Mouse (Mus musculus) CH12.LX (cell line): Measurements from ENCODE around the gene Smyd3. TPM values are rescaled to one million over a fixed set of nuclear protein-coding genes. Genes with fewer than 3 reads are reported as not detected.

ENCODE experiments used
- DNase-seq: peaks from one replicate; pipeline ENCODE4 v3.0.0-alpha.2; 2013; ENCODE audit errors: extremely low read depth
- H3K27ac ChIP-seq: 2 replicates; pipeline ENCODE4 v1.5.1; 2012; ENCODE audit warnings: low read depth, mild to moderate bottlenecking, control low read depth, moderate library complexity; ENCODE audit not compliant: insufficient read depth
- H3K27me3 ChIP-seq: replicated peaks from 2 replicates; pipeline ENCODE3; 2012; ENCODE audit warnings: inconsistent platforms
- H3K36me3 ChIP-seq, 2 experiments: replicated peaks in 1 of 2; 2 replicates each; pipeline versions ENCODE3 to v1.6.1; 2012; ENCODE audit warnings: inconsistent platforms in 1 of 2, low read length in 1 of 2, mild to moderate bottlenecking in 1 of 2, mixed read lengths in 1 of 2, moderate library complexity in 1 of 2; ENCODE audit not compliant: control insufficient read depth in 1 of 2, insufficient read depth in 1 of 2
- H3K4me1 ChIP-seq, 2 experiments: 2 replicates each; pipeline ENCODE4 v1.6.1; 2012; ENCODE audit warnings: inconsistent platforms in 1 of 2, moderate library complexity in 1 of 2; ENCODE audit not compliant: insufficient read depth in 2 of 2, control insufficient read depth in 1 of 2
- H3K4me2 ChIP-seq: 2 replicates; pipeline ENCODE4 v1.6.1; 2012; ENCODE audit warnings: low read depth, mild to moderate bottlenecking, control low read depth; ENCODE audit not compliant: poor library complexity, insufficient read depth, severe bottlenecking
- H3K4me3 ChIP-seq, 3 experiments: fragments of 150-350 bp in 1 of 3; sonication (generic) in 1 of 3; replicated peaks in 1 of 3; 2 replicates each; pipeline versions ENCODE3 to v1.5.1; 2011 to 2012; ENCODE audit warnings: low read depth in 2 of 3, low read length in 2 of 3, mild to moderate bottlenecking in 2 of 3, moderate library complexity in 2 of 3, control low read depth in 1 of 3, improper control_type of control experiment in 1 of 3, inconsistent platforms in 1 of 3, mixed read lengths in 1 of 3; ENCODE audit not compliant: poor library complexity in 1 of 3
- H3K79me2 ChIP-seq: replicated peaks from 2 replicates; pipeline ENCODE4 v1.6.1; 2012; ENCODE audit warnings: mild to moderate bottlenecking, moderate library complexity; ENCODE audit not compliant: control insufficient read depth, poor library complexity, insufficient read depth, severe bottlenecking; ENCODE audit errors: extremely low read depth
- H3K9ac ChIP-seq: 2 replicates; pipeline ENCODE4 v1.6.1; 2012; ENCODE audit warnings: low read depth, mild to moderate bottlenecking, control low read depth, moderate library complexity; ENCODE audit not compliant: insufficient read depth
- H3K9me3 ChIP-seq: replicated peaks from 2 replicates; pipeline ENCODE3; 2012; ENCODE audit warnings: low read length, inconsistent platforms, mixed read lengths
- BHLHE40 ChIP-seq: IDR thresholded peaks from 2 replicates; pipeline ENCODE4 v1.6.1; 2011; ENCODE audit warnings: mild to moderate bottlenecking, low read depth, low read length, improper control_type of control experiment
- CHD1 ChIP-seq: IDR thresholded peaks from 2 replicates; pipeline ENCODE4 v1.6.1; 2012; ENCODE audit warnings: low read depth, low read length, improper control_type of control experiment, inconsistent platforms
- CTCF ChIP-seq, 2 experiments: IDR thresholded peaks in 1 of 2; conservative IDR thresholded peaks in 1 of 2; 2 replicates each; pipeline ENCODE4 v1.5.1; 2011 to 2012; ENCODE audit warnings: low read depth in 2 of 2, low read length in 2 of 2, improper control_type of control experiment in 1 of 2, inconsistent platforms in 1 of 2, mild to moderate bottlenecking in 1 of 2, moderate library complexity in 1 of 2
- E2F4 ChIP-seq: IDR thresholded peaks from 2 replicates; pipeline ENCODE4 v1.6.1; 2011; ENCODE audit warnings: low read depth, low read length, improper control_type of control experiment; ENCODE audit not compliant: insufficient replicate concordance
- EP300 ChIP-seq: IDR thresholded peaks from 2 replicates; pipeline ENCODE4 v1.6.1; 2011; ENCODE audit warnings: low read length, improper control_type of control experiment
- ETS1 ChIP-seq: conservative IDR thresholded peaks from 2 replicates; pipeline ENCODE4 v1.6.1; 2012; ENCODE audit warnings: low read depth, mild to moderate bottlenecking, inconsistent platforms, low read length, improper control_type of control experiment, moderate library complexity
- GABPA ChIP-seq: IDR thresholded peaks from 2 replicates; pipeline ENCODE4 v1.6.1; 2012; ENCODE audit warnings: low read depth, low read length, improper control_type of control experiment, inconsistent platforms; ENCODE audit not compliant: insufficient replicate concordance
- HCFC1 ChIP-seq: IDR thresholded peaks from 2 replicates; pipeline ENCODE4 v1.6.1; 2012; ENCODE audit warnings: low read depth, mild to moderate bottlenecking, inconsistent platforms, low read length, improper control_type of control experiment
- JUN ChIP-seq: IDR thresholded peaks from 2 replicates; pipeline ENCODE4 v1.6.1; 2011; ENCODE audit warnings: low read depth, mild to moderate bottlenecking, low read length, improper control_type of control experiment, moderate library complexity; ENCODE audit not compliant: insufficient read depth
- JUND ChIP-seq: conservative IDR thresholded peaks from 2 replicates; pipeline ENCODE4 v1.6.1; 2011; ENCODE audit warnings: low read depth, low read length, improper control_type of control experiment
- KAT2A ChIP-seq: IDR thresholded peaks from 2 replicates; pipeline ENCODE4 v1.6.1; 2012; ENCODE audit warnings: low read length, improper control_type of control experiment, inconsistent platforms; ENCODE audit not compliant: insufficient replicate concordance
- MAX ChIP-seq: IDR thresholded peaks from 2 replicates; pipeline ENCODE4 v1.6.1; 2011; ENCODE audit warnings: low read length, improper control_type of control experiment
- MAZ ChIP-seq: IDR thresholded peaks from 2 replicates; pipeline ENCODE4 v1.6.1; 2012; ENCODE audit warnings: low read depth, mild to moderate bottlenecking, inconsistent platforms, low read length, improper control_type of control experiment, moderate library complexity
- MYC ChIP-seq: IDR thresholded peaks from 2 replicates; pipeline ENCODE4 v1.6.1; 2011; ENCODE audit warnings: low read depth, mild to moderate bottlenecking, improper control_type of control experiment, low read length
- NRF1 ChIP-seq: IDR thresholded peaks from 2 replicates; pipeline ENCODE4 v1.6.1; 2014; ENCODE audit warnings: low read depth, mild to moderate bottlenecking, inconsistent platforms, low read length, improper control_type of control experiment, moderate library complexity
- PAX5 ChIP-seq: IDR thresholded peaks from 2 replicates; pipeline ENCODE4 v1.6.1; 2012; ENCODE audit warnings: low read length, inconsistent platforms, mixed read lengths
- POLR2AphosphoS2 ChIP-seq: IDR thresholded peaks from 2 replicates; pipeline ENCODE4 v1.6.1; 2011; ENCODE audit warnings: low read depth, low read length, improper control_type of control experiment
- RCOR1 ChIP-seq: conservative IDR thresholded peaks from 2 replicates; pipeline ENCODE4 v1.6.1; 2012; ENCODE audit warnings: low read depth, mild to moderate bottlenecking, inconsistent platforms, low read length, improper control_type of control experiment
- SMC3 ChIP-seq: IDR thresholded peaks from 2 replicates; pipeline ENCODE4 v1.6.1; 2011; ENCODE audit warnings: low read depth, low read length, improper control_type of control experiment
- TCF12 ChIP-seq: IDR thresholded peaks from 2 replicates; pipeline ENCODE4 v1.6.1; 2014; ENCODE audit warnings: low read depth, mild to moderate bottlenecking, inconsistent platforms, low read length, improper control_type of control experiment
- UBTF ChIP-seq: IDR thresholded peaks from 2 replicates; pipeline ENCODE4 v1.6.1; 2012; ENCODE audit warnings: low read depth, mild to moderate bottlenecking, inconsistent platforms, low read length, improper control_type of control experiment, moderate library complexity
- ZC3H11A ChIP-seq: IDR thresholded peaks from 2 replicates; pipeline ENCODE4 v1.6.1; 2012; ENCODE audit warnings: low read depth, mild to moderate bottlenecking, inconsistent platforms, low read length, improper control_type of control experiment
- ZKSCAN1 ChIP-seq: IDR thresholded peaks from 2 replicates; pipeline ENCODE4 v1.6.1; 2012; ENCODE audit warnings: low read depth, inconsistent platforms, low read length, improper control_type of control experiment, borderline replicate concordance
- ZMIZ1 ChIP-seq: IDR thresholded peaks from 2 replicates; pipeline ENCODE4 v1.6.1; 2012; ENCODE audit warnings: low read depth, mild to moderate bottlenecking, inconsistent platforms, low read length, improper control_type of control experiment
- dilution Hi-C: fragments of 300-500 bp; cut with MboI; formaldehyde crosslinking; loops from 2 replicates; pipeline ENCODE4 v1.14.3; 2020; ENCODE audit warnings: low sequenced_read_pairs; ENCODE audit not compliant: extremely low pct_unique_long_range_greater_than_20kb, extremely low pct_ligation_motif_present
- in situ Hi-C: fragments of 300-500 bp; cut with MboI; formaldehyde crosslinking; loops from 3 replicates; pipeline ENCODE4 v1.14.3; 2019; ENCODE audit warnings: low sequenced_read_pairs, low pct_ligation_motif_present, low pct_unique_long_range_greater_than_20kb, mixed read lengths
- polyA plus RNA-seq: library from polyadenylated mRNA; unstranded; fragments of >175 nt; gene quantifications from 2 replicates; pipeline ENCODE4 v1.2.1, GENCODE M21; 2012; ENCODE audit warnings: low read depth; ENCODE audit not compliant: insufficient read length
- total RNA-seq, 2 experiments: library from RNA; depleted of rRNA; stranded (reverse); fragments of 300-350 nt in 1 of 2; fragments of >200 nt in 1 of 2; gene quantifications; 2 replicates each; pipeline ENCODE4 v1.2.3; 2012 to 2014

Smyd3 gene
- total and polyA plus RNA-seq, 3 experiments, result 11.4 to 12.5 (median 11.8) TPM

DNA sequence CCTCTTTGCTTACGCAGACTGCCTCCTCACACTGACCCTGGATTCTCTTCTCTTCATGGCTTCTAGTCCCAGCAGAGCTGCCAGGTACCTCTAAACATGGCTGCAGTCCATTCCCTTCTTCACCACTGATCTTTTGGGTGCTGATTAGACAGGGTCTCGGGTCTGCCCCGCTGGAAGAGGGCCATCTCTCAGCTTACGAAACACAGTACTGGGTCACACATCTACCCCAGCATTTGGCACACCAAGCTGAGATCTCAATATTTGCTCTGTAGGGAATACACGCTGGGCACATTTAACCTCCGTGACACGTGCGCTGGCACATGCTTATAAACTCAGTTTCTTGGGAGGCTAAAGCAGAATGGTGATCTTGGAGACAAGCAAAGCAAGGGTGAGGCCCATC is 413.4 kb downstream of the Smyd3 start:
- H3K36me3 ChIP-seq, result no peaks in the 10 kb centered on the region
- no peak overlapping the region for H3K9ac ChIP-seq
- no peak overlapping the region for H3K4me2 ChIP-seq
- no peak overlapping the region for H3K4me3 ChIP-seq
- dilution Hi-C loops (no loop called here), in situ Hi-C loops (no loop called here)
- no peaks in the 10 kb centered on the region for H3K4me1 ChIP-seq
- H3K27me3 ChIP-seq, result no peaks in the 10 kb centered on the region
- TF ChIP-seq MAZ (no peak), ZKSCAN1 (no peak), JUN (no peak), JUND (no peak), ZC3H11A (no peak), MYC (no peak), EP300 (no peak), SMC3 (no peak), ZMIZ1 (no peak), TCF12 (no peak), KAT2A (no peak), RCOR1 (no peak), MAX (no peak), NRF1 (no peak), POLR2AphosphoS2 (no peak), UBTF (no peak), CHD1 (no peak), PAX5 (no peak), CTCF (conservative IDR thresholded peaks at IDR 0.05 in 1 of 2, IDR thresholded peaks at IDR 0.05 in 1 of 2; ENCODE audit: low read depth in 2 of 2, low read length in 2 of 2) (no peak), ETS1 (no peak)
- no peak overlapping the region for H3K27ac ChIP-seq
- H3K9me3 ChIP-seq, result no peaks in the 10 kb centered on the region
- no peaks in the 10 kb centered on the region for H3K79me2 ChIP-seq
- DNase-seq, result no peak

DNA sequence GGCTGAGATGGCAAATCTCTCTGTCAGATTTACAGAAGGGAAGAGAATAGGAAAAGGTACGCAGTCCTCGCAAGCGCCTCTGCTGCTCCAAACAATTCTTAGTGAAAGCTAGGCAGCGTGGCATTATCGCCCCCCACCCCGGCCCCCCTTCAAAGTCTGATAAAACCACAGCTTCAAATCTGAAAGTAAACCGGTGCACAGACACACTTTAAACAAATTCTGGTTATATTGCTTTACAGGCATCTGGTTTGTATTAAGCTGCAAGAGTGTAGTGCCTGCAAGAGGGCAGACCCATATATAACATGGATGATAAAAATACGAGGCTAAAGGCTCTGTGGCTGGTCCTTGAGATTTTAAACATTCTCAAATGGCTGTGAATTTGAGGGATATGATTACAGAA is 420.8 kb downstream of the Smyd3 start:
- Histone ChIP-seq H3K9ac (no peak overlapping the region), H3K27ac (no peak overlapping the region), H3K27me3 (no peaks in the 10 kb centered on the region), H3K4me3 (no peak overlapping the region), H3K4me2 (no peak overlapping the region), H3K36me3 (peaks cover 0 to 11% of the 10 kb centered on the region in 2 experiments), H3K9me3 (no peaks in the 10 kb centered on the region), H3K4me1 (no peaks in the 10 kb centered on the region), H3K79me2 (no peaks in the 10 kb centered on the region)
- in situ Hi-C loops (no loop called here), dilution Hi-C loops (no loop called here)
- no peak for DNase-seq
- no peak for TF ChIP-seq JUND
- TF ChIP-seq PAX5, result no peak
- TF ChIP-seq BHLHE40, result no peak
- no peak for TF ChIP-seq GABPA
- TF ChIP-seq KAT2A, result no peak
- TF ChIP-seq E2F4, result no peak
- TF ChIP-seq ETS1, result no peak
- TF ChIP-seq HCFC1, result no peak
